Comparison of ENCODE assay signal across 1 mouse cellular context in genomic region chr13:29855281-29856031, GRCm38 (mm10).
A peak's percentile ranks its signal among the peaks of the same experiment; 100 is the strongest.
TF ChIP-seq lines count a peak whose summit lies in the region.

Gene Cdkal1 (minus strand): TSS chr13:29855674.

TF ChIP-seq in CH12.LX, 34 proteins besides CTCF, POLR2A, EP300 and RAD21 (continued from another document):
- TF ChIP-seq IRF4 (IDR thresholded peaks at IDR 0.05; ENCODE audit: low read depth, low read length) (no peak; the same call in 1 of the 2 replicates), MAZ (IDR thresholded peaks at IDR 0.05; ENCODE audit: low read depth, low read length) (no peak), TBP (conservative IDR thresholded peaks at IDR 0.05; ENCODE audit: low read depth, low read length) (peak; percentile 92), RCOR1 (conservative IDR thresholded peaks at IDR 0.05; ENCODE audit: low read depth, low read length) (no peak), USF2 (conservative IDR thresholded peaks at IDR 0.05; ENCODE audit: low read depth, low read length) (no peak), MEF2A (IDR thresholded peaks at IDR 0.05; ENCODE audit: borderline replicate concordance, low read depth, low read length) (0 out of 2 replicates have a peak, but pooled peaks have one; percentile 50), NELFE (IDR thresholded peaks at IDR 0.05; ENCODE audit: low read depth, low read length) (peak; percentile 88), KAT2A (IDR thresholded peaks at IDR 0.05; ENCODE audit: insufficient replicate concordance, low read length) (peak; percentile 90; the same call in 1 of the 2 replicates)
TF ChIP-seq in CH12.LX: peak in this region for 16.
